Mouse (Mus musculus) liver, postnatal 0 days (tissue): ENCODE results near the gene Vmn1r19. TPM values are rescaled to one million over a fixed set of nuclear protein-coding genes. Genes with fewer than 3 reads are reported as not detected.

Experiments used
- ATAC-seq: fragments of 200-750 bp; cut with Nextera tagmentation; 2 replicates; pipeline ENCODE4 v1.8.0; 2017; ENCODE audit warnings: mild to moderate bottlenecking, moderate library complexity
- DNase-seq: peaks from one replicate; pipeline ENCODE4 v3.0.0-alpha.2; 2016
- H3K27ac ChIP-seq: fragments of 300-500 bp; sonication (generic); 2 replicates; pipeline ENCODE4 v1.5.1; 2014; ENCODE audit warnings: antibody characterized with exemption, moderate library complexity, mild to moderate bottlenecking, low read depth
- H3K27me3 ChIP-seq: fragments of 300-500 bp; sonication (generic); 2 replicates; pipeline ENCODE4 v1.6.1; 2014; ENCODE audit warnings: low read length, control low read depth, mixed read lengths; ENCODE audit not compliant: insufficient read depth
- H3K36me3 ChIP-seq: fragments of 300-500 bp; sonication (generic); replicated peaks from 2 replicates; pipeline ENCODE4 v1.6.1; 2014; ENCODE audit warnings: mild to moderate bottlenecking, control low read depth, low read length, moderate library complexity, mixed read lengths; ENCODE audit not compliant: insufficient read depth
- H3K4me1 ChIP-seq: fragments of 300-500 bp; sonication (generic); 2 replicates; pipeline ENCODE4 v1.6.1; 2014; ENCODE audit warnings: antibody characterized with exemption, mild to moderate bottlenecking, control low read depth; ENCODE audit not compliant: insufficient read depth
- H3K4me2 ChIP-seq: fragments of 300-500 bp; sonication (generic); 2 replicates; pipeline ENCODE4 v1.6.1; 2014; ENCODE audit warnings: low read depth, mild to moderate bottlenecking, low read length, moderate library complexity, mixed read lengths
- H3K4me3 ChIP-seq: fragments of 300-500 bp; sonication (generic); 2 replicates; pipeline ENCODE4 v1.5.1; 2014; ENCODE audit warnings: low read depth, low read length
- H3K9ac ChIP-seq: fragments of 300-500 bp; sonication (generic); replicated peaks from 2 replicates; pipeline ENCODE4 v1.6.1; 2014; ENCODE audit warnings: mild to moderate bottlenecking, moderate library complexity
- H3K9me3 ChIP-seq: fragments of 300-500 bp; sonication (generic); 2 replicates; pipeline ENCODE4 v1.6.1; 2016; ENCODE audit warnings: mild to moderate bottlenecking, control low read depth, low read length, mixed read lengths
- CTCF ChIP-seq: sonication (generic); IDR thresholded peaks from 2 replicates; pipeline ENCODE4 v1.5.1; 2016; ENCODE audit warnings: antibody characterized with exemption, low read depth
- EP300 ChIP-seq: IDR thresholded peaks from 2 replicates; pipeline ENCODE4 v1.6.1; 2016; ENCODE audit warnings: antibody characterized with exemption, low read depth, mild to moderate bottlenecking
- WGBS: fragments of 180-500 bp; shearing (Covaris S2); extraction: QIAGEN DNeasy Blood & Tissue Kit; methylation state at CpG from one replicate; pipeline ENCODE4 v1.1.7; 2014; ENCODE audit not compliant: insufficient replicate concordance; 5-methylcytosine and 5-hydroxymethylcytosine counted together
- polyA plus RNA-seq: library from polyadenylated mRNA; unstranded; fragments of >200 nt; fragmentation: Nextera tagmentation; extraction: Ambion mirVana; gene quantifications from 2 replicates; pipeline ENCODE4 v1.2.1, GENCODE M21; 2015

Vmn1r19 gene
- polyA plus RNA-seq, 1 experiment from 2014 or later = not detected

DNA sequence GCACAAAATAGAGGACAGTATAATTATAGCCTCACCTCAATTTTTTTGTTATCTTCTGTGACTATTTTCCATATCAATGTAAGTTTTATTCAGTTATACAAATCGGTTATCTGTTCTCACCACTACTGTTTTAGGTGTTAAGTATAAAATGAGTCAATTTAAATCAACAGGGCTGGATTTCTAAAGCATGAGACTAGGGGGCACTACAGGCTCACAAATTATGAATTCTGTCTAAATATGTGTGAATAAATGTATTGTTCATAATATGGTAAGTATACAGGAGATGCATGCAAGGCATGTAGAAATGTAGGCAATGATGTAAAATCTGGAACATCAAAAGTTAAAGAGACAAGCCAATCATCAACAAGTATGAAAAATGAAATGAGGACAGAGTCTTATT lies 27.6 kb downstream of the Vmn1r19 start:
- DNase-seq (no peak), ATAC-seq (no peak)
- Histone ChIP-seq H3K27ac (no peak overlapping the region), H3K9me3 (no peaks in the 10 kb centered on the region), H3K4me1 (no peaks in the 10 kb centered on the region), H3K9ac (no peak overlapping the region), H3K27me3 (no peaks in the 10 kb centered on the region), H3K4me2 (no peak overlapping the region), H3K4me3 (no peak overlapping the region), H3K36me3 (no peaks in the 10 kb centered on the region)
- no peak for TF ChIP-seq CTCF
- no peak for TF ChIP-seq EP300
- 59% methylated on average over 1 of the region's 1 CpGs for WGBS

Other genes starting within 250 kb of the Vmn1r19 start
- not detected in 2 replicates for gene Vmn1r12, start 246.9 kb upstream of the Vmn1r19 start, polyA plus RNA-seq
- gene Vmn1r13, start 200.5 kb upstream of the Vmn1r19 start, polyA plus RNA-seq = not detected in 2 replicates
- not detected in 2 replicates for gene Vmn1r14, start 172.1 kb upstream of the Vmn1r19 start, polyA plus RNA-seq
- gene Vmn1r15, start 145.8 kb upstream of the Vmn1r19 start, polyA plus RNA-seq = not detected in 2 replicates
- gene Vmn1r16, start 74.3 kb upstream of the Vmn1r19 start, polyA plus RNA-seq = not detected in 2 replicates
- not detected in 2 replicates for gene Vmn1r17, start 40.1 kb upstream of the Vmn1r19 start, polyA plus RNA-seq
- gene Vmn1r18, start 8.0 kb upstream of the Vmn1r19 start, polyA plus RNA-seq = not detected in 2 replicates
- gene Vmn1r20, start 25.1 kb downstream of the Vmn1r19 start, polyA plus RNA-seq = not detected in 2 replicates
- gene Ppm1k, start 131.7 kb downstream of the Vmn1r19 start, polyA plus RNA-seq = 14.9 and 15.6 TPM in 2 replicates
- gene Herc6, start 177.2 kb downstream of the Vmn1r19 start, polyA plus RNA-seq = 5.0 and 5.5 TPM in 2 replicates